Mouse (Mus musculus): ENCODE measurements around the gene Gm3336.
A peak's percentile ranks its signal among the peaks of the same experiment; 100 is the strongest.

DNA sequence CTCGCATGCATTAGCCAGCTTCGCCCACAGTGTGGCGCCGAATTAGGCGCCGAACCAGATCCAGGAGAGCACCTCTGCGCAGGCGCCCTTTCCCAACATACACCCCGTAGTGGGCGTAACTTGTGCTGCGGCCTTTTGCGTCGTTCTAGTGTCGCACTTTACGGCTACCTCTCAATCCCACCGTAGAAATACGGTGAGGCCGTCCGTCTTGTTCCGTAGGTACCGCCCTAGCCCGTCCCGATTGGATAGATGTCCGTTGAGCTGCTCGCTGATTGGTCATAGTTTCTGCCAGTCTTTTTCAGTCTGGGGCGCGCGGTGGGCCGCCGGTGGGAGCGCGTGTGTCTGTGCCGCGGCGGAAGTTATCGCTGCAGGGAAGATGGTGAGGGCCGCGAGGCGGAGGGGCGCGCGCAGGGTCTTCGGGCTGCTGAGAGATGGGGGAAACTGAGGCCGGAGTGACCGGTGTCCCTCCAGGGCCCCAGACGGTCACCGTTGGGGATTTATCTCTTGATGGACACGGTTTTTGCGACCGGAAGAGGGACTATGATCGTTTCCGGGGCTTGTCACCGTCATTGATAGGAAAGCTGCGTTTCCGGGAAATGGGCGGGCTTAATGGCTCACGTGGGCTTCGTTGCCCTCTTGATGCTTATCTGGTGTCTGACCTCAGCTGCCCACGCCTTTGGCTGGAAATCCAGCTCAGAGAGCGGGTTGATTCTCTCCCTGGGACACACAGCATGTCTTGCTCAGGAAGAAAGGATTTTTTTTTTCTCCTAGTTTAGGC, 45.1 kb upstream of the Gm3336 start, which contains the start of gene Lsm4:
- TF ChIP-seq CTCF (IDR thresholded peaks at IDR 0.05; ENCODE audit: control insufficient read depth, insufficient read depth, insufficient read length) (peak; percentile 72), MAX (IDR thresholded peaks at IDR 0.05) (peak; percentile 72)

Measured in C2C12 (cell line).